Mouse (Mus musculus) megakaryocyte, embryonic 14.5 days (primary cell): ENCODE measurements around the gene Gm14325.
"Not testable (repeated sequence)": the region's sequence is repeated elsewhere in the genome, so short reads cannot be mapped to it uniquely, and the experiment has no call there.

ENCODE experiments used
- FLI1 ChIP-seq: IDR thresholded peaks from 2 replicates; pipeline ENCODE4 v1.6.1; 2012; ENCODE audit warnings: low read length, inconsistent platforms, mixed read lengths
- GATA1 ChIP-seq: IDR thresholded peaks from 3 replicates; pipeline ENCODE4 v1.6.1; 2012; ENCODE audit warnings: mixed read lengths, low read length, inconsistent platforms, borderline replicate concordance

DNA sequence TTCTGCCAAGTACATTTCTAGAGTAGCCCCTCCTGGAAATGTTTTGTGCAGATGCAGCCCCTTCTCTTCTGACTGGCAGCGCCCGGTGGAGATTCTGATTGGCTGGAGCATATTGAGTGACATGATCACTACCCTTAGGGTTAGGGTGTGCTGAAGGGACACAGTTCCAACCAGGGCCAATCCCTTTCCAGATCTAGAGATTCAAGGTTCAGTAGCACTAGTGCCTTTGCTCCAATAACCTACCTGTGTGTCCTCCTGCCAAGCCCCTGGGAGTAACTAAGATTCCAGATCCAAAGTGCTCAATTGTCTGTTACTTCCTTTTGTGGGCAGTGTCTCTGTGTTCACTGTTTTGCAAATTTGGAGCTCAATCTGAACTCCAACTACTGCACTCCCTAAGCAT is 34.0 kb downstream of the Gm14325 start:
- not testable (repeated sequence) for TF ChIP-seq GATA1, FLI1
